Mouse (Mus musculus) kidney, adult 2 months (tissue): ENCODE data around the gene Sbf1. TPM values are rescaled to one million over a fixed set of nuclear protein-coding genes. Genes with fewer than 3 reads are reported as not detected.

ENCODE experiments used
- DNase-seq: peaks from one replicate; pipeline ENCODE4 v3.0.0; 2021
- H3K27ac ChIP-seq: fragments of 200-500 bp; 2 replicates; pipeline ENCODE4 v1.5.1; 2012; ENCODE audit warnings: low read depth, low read length, control low read depth, inconsistent platforms; ENCODE audit not compliant: insufficient read depth
- H3K27me3 ChIP-seq: fragments of 200-500 bp; replicated peaks from 2 replicates; pipeline ENCODE4 v1.6.1; 2012; ENCODE audit warnings: mild to moderate bottlenecking, moderate library complexity, low read length, inconsistent platforms; ENCODE audit not compliant: control insufficient read depth, insufficient read depth
- H3K36me3 ChIP-seq: fragments of 200-500 bp; 2 replicates; pipeline ENCODE4 v1.6.1; 2012; ENCODE audit warnings: mild to moderate bottlenecking, moderate library complexity, low read length, inconsistent platforms; ENCODE audit not compliant: control insufficient read depth, insufficient read depth
- H3K4me1 ChIP-seq: fragments of 200-500 bp; 2 replicates; pipeline ENCODE4 v1.6.1; 2011; ENCODE audit warnings: low read length; ENCODE audit not compliant: control insufficient read depth, insufficient read depth
- H3K4me3 ChIP-seq: fragments of 200-500 bp; 2 replicates; pipeline ENCODE4 v1.5.1; 2011; ENCODE audit warnings: mild to moderate bottlenecking, low read depth, low read length, control low read depth; ENCODE audit not compliant: insufficient read depth
- CTCF ChIP-seq: fragments of 200-500 bp; conservative IDR thresholded peaks from 2 replicates; pipeline ENCODE4 v1.5.1; 2011; ENCODE audit warnings: low read depth, mild to moderate bottlenecking, control low read depth, low read length, moderate library complexity, mixed read lengths; ENCODE audit not compliant: insufficient read depth, insufficient read length
- POLR2A ChIP-seq: fragments of 200-500 bp; IDR thresholded peaks from one replicate; pipeline ENCODE4 v1.6.1; 2011; ENCODE audit warnings: low read depth, low read length, control low read depth
- WGBS: fragments of 180-500 bp; shearing (Covaris S2); methylation state at CpG from one replicate; pipeline ENCODE4 v1.1.7; 2018; 5-methylcytosine and 5-hydroxymethylcytosine counted together
- polyA plus RNA-seq: library from polyadenylated mRNA; depleted of rRNA; stranded (reverse); fragments of >200 nt; gene quantifications from 2 replicates; pipeline ENCODE4 v1.2.3, GENCODE M21; 2012

The Sbf1 gene
- polyA plus RNA-seq, 1 experiment = 174 TPM

- H3K36me3 ChIP-seq = no peaks in the 10 kb centered on the region; the same call in none of the 2 replicates
- H3K27me3 ChIP-seq = no peaks in the 10 kb centered on the region
- TF ChIP-seq POLR2A (no peak), CTCF (no peak)
- no peak overlapping the region for H3K27ac ChIP-seq
- no peak overlapping the region for H3K4me3 ChIP-seq
- 95% methylated on average over 5 of the region's 5 CpGs for WGBS
- no peaks in the 10 kb centered on the region for H3K4me1 ChIP-seq
- DNase-seq = no peak
Measured at GRCm38 (mm10) chr15:89285478-89285877, 29.6 kb downstream of the Sbf1 start.

GRCm38 (mm10) chr15:89285004-89285403, 30.1 kb downstream of the Sbf1 start:
- H3K27ac ChIP-seq = no peak overlapping the region
- H3K4me1 ChIP-seq = no peaks in the 10 kb centered on the region
- no peaks in the 10 kb centered on the region for H3K27me3 ChIP-seq
- DNase-seq = peak; percentile 39
- no peak overlapping the region for H3K4me3 ChIP-seq
- TF ChIP-seq POLR2A (no peak), CTCF (no peak)
- no peaks in the 10 kb centered on the region; the same call in none of the 2 replicates for H3K36me3 ChIP-seq

GRCm38 (mm10) chr15:89284094-89284493, 31.0 kb downstream of the Sbf1 start:
- TF ChIP-seq POLR2A (no peak), CTCF (no peak)
- Histone ChIP-seq H3K4me1 (no peaks in the 10 kb centered on the region), H3K36me3 (no peaks in the 10 kb centered on the region; the same call in none of the 2 replicates), H3K4me3 (no peak overlapping the region), H3K27ac (no peak overlapping the region), H3K27me3 (no peaks in the 10 kb centered on the region)
- DNase-seq = no peak
- 77% methylated on average over 2 of the region's 2 CpGs for WGBS

- Histone ChIP-seq H3K27ac (no peak overlapping the region), H3K4me1 (no peaks in the 10 kb centered on the region), H3K4me3 (no peak overlapping the region), H3K27me3 (no peaks in the 10 kb centered on the region), H3K36me3 (no peaks in the 10 kb centered on the region; the same call in 1 of the 2 replicates)
- TF ChIP-seq CTCF (no peak), POLR2A (no peak)
- 89% methylated on average over 6 of the region's 6 CpGs for WGBS
- DNase-seq = no peak
Measured at GRCm38 (mm10) chr15:89282546-89282945, 32.6 kb downstream of the Sbf1 start.

- H3K4me3 ChIP-seq = no peak overlapping the region
- DNase-seq = no peak
- no peaks in the 10 kb centered on the region for H3K27me3 ChIP-seq
- TF ChIP-seq CTCF = no peak
- TF ChIP-seq POLR2A = no peak
- no peak overlapping the region for H3K27ac ChIP-seq
- H3K36me3 ChIP-seq = no peaks in the 10 kb centered on the region
- WGBS = 93% methylated on average over 4 of the region's 4 CpGs
- no peaks in the 10 kb centered on the region for H3K4me1 ChIP-seq
Measured at GRCm38 (mm10) chr15:89277366-89277765, 37.7 kb downstream of the Sbf1 start.

GRCm38 (mm10) chr15:89275497-89275896, 39.6 kb downstream of the Sbf1 start:
- Histone ChIP-seq H3K27me3 (no peaks in the 10 kb centered on the region), H3K36me3 (no peaks in the 10 kb centered on the region), H3K4me3 (no peak overlapping the region), H3K27ac (no peak overlapping the region), H3K4me1 (no peaks in the 10 kb centered on the region)
- TF ChIP-seq POLR2A = no peak
- no peak for TF ChIP-seq CTCF
- DNase-seq = no peak
- WGBS = 88% methylated on average over 3 of the region's 3 CpGs

GRCm38 (mm10) chr15:89264485-89264884, 50.6 kb downstream of the Sbf1 start:
- WGBS = 76% methylated on average over 5 of the region's 5 CpGs
- Histone ChIP-seq H3K27ac (no peak overlapping the region), H3K36me3 (no peaks in the 10 kb centered on the region; the same call in 1 of the 2 replicates), H3K4me3 (no peak overlapping the region), H3K27me3 (no peaks in the 10 kb centered on the region), H3K4me1 (no peaks in the 10 kb centered on the region)
- no peak for DNase-seq
- no peak for TF ChIP-seq CTCF
- TF ChIP-seq POLR2A = no peak
